Mouse (Mus musculus) gastrocnemius, postnatal 4 days (tissue): ENCODE results near the gene Usf2. TPM values are rescaled to one million over a fixed set of nuclear protein-coding genes. Genes with fewer than 3 reads are reported as not detected.
"Not testable (repeated sequence)": the region's sequence is repeated elsewhere in the genome, so short reads cannot be mapped to it uniquely, and the experiment has no call there.

Experiments
- DNase-seq, 2 experiments: peaks; one replicate each; pipeline ENCODE4 v3.0.0; 2021 to 2022; ENCODE audit warnings: low spot score in 2 of 2, mixed read lengths in 2 of 2
- total RNA-seq, 2 experiments: library from RNA; stranded (reverse); gene quantifications; 2 replicates each; pipeline ENCODE4 v1.2.3; 2021

Gene Usf2
- total RNA-seq, 2 experiments from 2014 or later, result 79.3 to 80.5 TPM

- DNase-seq, result not testable (repeated sequence)
These were observed 34.1 kb downstream of the Usf2 start for GRCm38 (mm10) chr7:30922490-30922889.

GRCm38 (mm10) chr7:30920217-30920616, 36.4 kb downstream of the Usf2 start:
- no peak for DNase-seq

GRCm38 (mm10) chr7:30917219-30917618, 39.4 kb downstream of the Usf2 start:
- DNase-seq, result no peak

GRCm38 (mm10) chr7:30916713-30917112, 39.9 kb downstream of the Usf2 start:
- DNase-seq, result no peak

GRCm38 (mm10) chr7:30914732-30915131, 41.9 kb downstream of the Usf2 start, which contains the start of gene Mag:
TSS of gene Mag (minus strand) at chr7:30914873.
- DNase-seq, result no peak

- no peak for DNase-seq
These were observed 46.8 kb downstream of the Usf2 start for GRCm38 (mm10) chr7:30909773-30910172.

GRCm38 (mm10) chr7:30908992-30909431, 47.6 kb downstream of the Usf2 start:
- no peak for DNase-seq

- no peak for DNase-seq
These were observed 48.2 kb downstream of the Usf2 start for GRCm38 (mm10) chr7:30908277-30908991.

- no peak for DNase-seq
These were observed 52.6 kb downstream of the Usf2 start for GRCm38 (mm10) chr7:30904042-30904441.

Other genes starting within 250 kb of the Usf2 start
- not detected for gene Atp4a, start 244.6 kb downstream of the Usf2 start, total RNA-seq
- 100 to 1,000 TPM; 144 to 145 TPM for gene Tmem147, start 227.3 kb downstream of the Usf2 start, total RNA-seq
- gene Gapdhs, start 213.1 kb downstream of the Usf2 start, total RNA-seq, result not detected
- gene Sbsn, start 205.3 kb downstream of the Usf2 start, total RNA-seq, result 1 to 10 TPM; 4.1 to 4.6 TPM
- gene Dmkn, start 193.0 kb downstream of the Usf2 start, total RNA-seq, result 1 to 10 TPM in 1 of 2 experiments, under 1 TPM in 1; 0.86 to 1.2 TPM
- gene Krtdap, start 168.9 kb downstream of the Usf2 start, total RNA-seq, result 10 to 100 TPM; 13.2 to 13.9 TPM
- gene Ffar2, start 133.0 kb downstream of the Usf2 start, total RNA-seq, result 1 to 10 TPM; 1.8 to 2.5 TPM
- gene Ffar3, start 100.6 kb downstream of the Usf2 start, total RNA-seq, result not detected
- not detected for gene Ffar1, start 95.2 kb downstream of the Usf2 start, total RNA-seq
- gene Cd22, start 76.5 kb downstream of the Usf2 start, total RNA-seq, result under 1 TPM; 0.54 to 0.81 TPM
- gene Mag, start 41.9 kb downstream of the Usf2 start, total RNA-seq, result 10 to 100 TPM; 11.8 to 12.3 TPM
- gene Hamp2, start 32.1 kb downstream of the Usf2 start, total RNA-seq, result not detected
- gene Hamp, start 12.8 kb downstream of the Usf2 start, total RNA-seq, result under 1 TPM in 1 of 2 experiments, not detected in 1; 0.78 TPM
- under 1 TPM; 0.74 to 0.75 TPM for gene Lsr, start 16.7 kb upstream of the Usf2 start, total RNA-seq
- under 1 TPM in 1 of 2 experiments, not detected in 1; 0.20 TPM for gene Fam187b, start 17.0 kb upstream of the Usf2 start, total RNA-seq
- gene Fxyd5, start 85.7 kb upstream of the Usf2 start, total RNA-seq, result 10 to 100 TPM; 21.2 to 23.0 TPM
- 1 to 10 TPM; 2.3 to 3.8 TPM for gene Fxyd7, start 94.7 kb upstream of the Usf2 start, total RNA-seq
- gene Fxyd1, start 100.4 kb upstream of the Usf2 start, total RNA-seq, result 100 to 1,000 TPM; 587 to 732 TPM
- gene Lgi4, start 102.5 kb upstream of the Usf2 start, total RNA-seq, result 1 to 10 TPM; 7.9 to 9.6 TPM
- gene Fxyd3, start 119.9 kb upstream of the Usf2 start, total RNA-seq, result 1 to 10 TPM; 2.7 to 4.9 TPM
- gene Hpn, start 158.5 kb upstream of the Usf2 start, total RNA-seq, result 1 to 10 TPM; 3.9 to 4.2 TPM
- gene Scn1b, start 170.2 kb upstream of the Usf2 start, total RNA-seq, result 10 to 100 TPM; 90.6 to 98.1 TPM
- 10 to 100 TPM; 42.8 to 45.8 TPM for gene Gramd1a, start 199.1 kb upstream of the Usf2 start, total RNA-seq